Mouse (Mus musculus) neural tube, embryonic 10.5 days (tissue): ENCODE measurements around the gene Mcidas.

Experiments
- DNase-seq: peaks from one replicate; pipeline ENCODE4 v3.0.0-alpha.2; 2017; ENCODE audit warnings: low spot score; ENCODE audit errors: extremely low spot score

Gene Mcidas

GRCm38 (mm10) chr13:112993531-112994152 lies at the start of gene Mcidas:
Mcidas (plus strand) TSS chr13:112993845.
- DNase-seq = peak; percentile 58

- DNase-seq = no peak
These were observed 48.3 kb upstream of the Mcidas start for GRCm38 (mm10) chr13:112945312-112945711.

GRCm38 (mm10) chr13:112945900-112946299 lies 47.7 kb upstream of the Mcidas start:
- DNase-seq = no peak

GRCm38 (mm10) chr13:112954067-112954466 lies 39.6 kb upstream of the Mcidas start:
- DNase-seq = no peak

GRCm38 (mm10) chr13:112963081-112963480 lies 30.6 kb upstream of the Mcidas start:
- no peak for DNase-seq

GRCm38 (mm10) chr13:112964421-112964820 lies 29.2 kb upstream of the Mcidas start:
- no peak for DNase-seq

- no peak for DNase-seq
These were observed 26.4 kb upstream of the Mcidas start for GRCm38 (mm10) chr13:112967267-112967666.

GRCm38 (mm10) chr13:112976720-112977119 lies 16.9 kb upstream of the Mcidas start:
- no peak for DNase-seq

- peak; percentile 40 for DNase-seq
These were observed 7.8 kb upstream of the Mcidas start for GRCm38 (mm10) chr13:112985605-112986450.

GRCm38 (mm10) chr13:112986451-112986950 lies 7.1 kb upstream of the Mcidas start:
- DNase-seq = peak; percentile 47

- peak; percentile 92 for DNase-seq
These were observed 6.1 kb upstream of the Mcidas start, which contains the start of gene Ccno for GRCm38 (mm10) chr13:112987532-112987943. Ccno (plus strand) TSS chr13:112987802.

GRCm38 (mm10) chr13:112987991-112988390 lies 5.7 kb upstream of the Mcidas start:
- no peak for DNase-seq

GRCm38 (mm10) chr13:112988866-112989265 lies 4.8 kb upstream of the Mcidas start:
- peak; percentile 52 for DNase-seq

- DNase-seq = peak; percentile 61
These were observed 4.1 kb upstream of the Mcidas start for GRCm38 (mm10) chr13:112989541-112989940.

- no peak for DNase-seq
These were observed 3.3 kb upstream of the Mcidas start for GRCm38 (mm10) chr13:112990346-112990745.

- peak; percentile 65 for DNase-seq
These were observed 546 bp downstream of the Mcidas start for GRCm38 (mm10) chr13:112994191-112994590.

GRCm38 (mm10) chr13:112996407-112996806 lies 2.8 kb downstream of the Mcidas start:
- DNase-seq = peak; percentile 19

- no peak for DNase-seq
These were observed 3.7 kb downstream of the Mcidas start for GRCm38 (mm10) chr13:112997369-112997768.

- DNase-seq = peak; percentile 67
These were observed 5.0 kb downstream of the Mcidas start for GRCm38 (mm10) chr13:112998427-112999201.

- DNase-seq = no peak
These were observed 6.4 kb downstream of the Mcidas start for GRCm38 (mm10) chr13:113000090-113000489.

- DNase-seq = no peak
These were observed 7.1 kb downstream of the Mcidas start for GRCm38 (mm10) chr13:113000576-113001318.
